17 mouse cellular contexts compared by ENCODE assay signal in the genomic region with DNA sequence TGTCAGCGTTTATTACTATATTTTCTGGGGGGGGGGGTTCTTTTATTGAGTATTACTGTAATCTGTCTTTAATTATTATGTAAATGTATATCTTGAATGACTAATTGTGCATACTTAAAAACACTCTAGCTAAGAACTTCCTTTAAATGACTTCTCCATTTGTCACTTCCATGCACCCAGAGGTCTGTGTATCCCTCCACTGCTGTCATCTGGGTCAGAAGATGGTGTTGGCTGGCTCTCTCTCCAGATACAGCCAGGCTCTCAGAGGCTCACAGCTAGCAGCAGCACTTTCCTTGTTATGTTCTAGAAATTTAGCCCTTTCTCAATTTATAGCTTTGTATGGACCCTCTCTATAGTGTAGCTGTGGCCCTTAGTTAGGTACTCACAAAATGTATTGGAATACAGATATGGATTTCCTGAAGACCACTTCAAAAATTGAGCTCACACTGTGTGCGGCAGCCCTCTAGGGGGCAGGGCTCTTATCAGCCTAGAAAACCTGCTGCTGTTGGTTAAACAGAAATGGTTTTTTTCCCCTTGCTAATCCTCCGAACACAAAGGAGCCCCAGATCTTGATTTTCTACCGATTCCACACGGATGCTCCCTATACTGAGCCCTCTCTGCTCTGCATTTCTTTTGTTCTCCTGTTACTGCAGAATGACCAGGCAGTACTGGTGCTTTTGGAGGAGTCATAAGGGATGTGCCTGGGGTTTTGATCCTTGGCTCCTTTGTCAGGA. TPM values are rescaled to one million over a fixed set of nuclear protein-coding genes. Genes with fewer than 3 reads are reported as not detected.
DNase-seq lines count a peak whose midpoint lies in the region; ATAC-seq and TF ChIP-seq lines count a peak whose summit lies in the region.
"Had no signal": no experiment of that assay in that cellular context is flagged by ENCODE, and none has a peak within 500 bp of the region (broad histone marks: within the 10 kb centered on the region; RNA-seq: fewer than 3 reads in every experiment).

No protein-coding gene starts in this region.

- no peaks in the 10 kb centered on the region for H3K36me3 ChIP-seq in heart, postnatal 0 days (replicated peaks; ENCODE audit: control insufficient read depth, insufficient read depth, low read length)
- no peaks in the 10 kb centered on the region for H3K36me3 ChIP-seq in midbrain, embryonic 15.5 days (replicated peaks)
- H3K36me3 ChIP-seq: forebrain, embryonic 15.5 days; heart, embryonic 13.5 days; neural tube, embryonic 12.5 days had no signal

- TF ChIP-seq CTCF in heart, postnatal 0 days (IDR thresholded peaks at IDR 0.05; ENCODE audit: low read depth): peak; percentile 7; the same call in 1 of the 2 replicates

- H3K27me3 ChIP-seq in heart, postnatal 0 days (ENCODE audit: control insufficient read depth, insufficient read depth, low read length): no peaks in the 10 kb centered on the region
- H3K27me3 ChIP-seq in midbrain, embryonic 15.5 days (replicated peaks): no peaks in the 10 kb centered on the region
- H3K27me3 ChIP-seq: heart, embryonic 13.5 days; neural tube, embryonic 12.5 days had no signal

- H3K27ac ChIP-seq in heart, postnatal 0 days (ENCODE audit: low read depth): no peak overlapping the region
- no peak overlapping the region for H3K27ac ChIP-seq in midbrain, embryonic 15.5 days
- H3K27ac ChIP-seq: forebrain, embryonic 15.5 days; heart, embryonic 13.5 days; neural tube, embryonic 12.5 days had no signal

- H3K4me3 ChIP-seq in heart, postnatal 0 days (ENCODE audit: low read depth, low read length): no peak overlapping the region
- H3K4me3 ChIP-seq in midbrain, embryonic 15.5 days: no peak overlapping the region
- H3K4me3 ChIP-seq: forebrain, embryonic 15.5 days; heart, embryonic 13.5 days; neural tube, embryonic 12.5 days had no signal

- WGBS in heart, postnatal 0 days: 43% methylated on average over 5 of the region's 5 CpGs
- WGBS in midbrain, embryonic 15.5 days: 26% methylated on average over 5 of the region's 5 CpGs

- no peak for TF ChIP-seq EP300 in heart, postnatal 0 days (IDR thresholded peaks at IDR 0.05; ENCODE audit: low read depth)

- no peak overlapping the region for H3K4me2 ChIP-seq in heart, postnatal 0 days (ENCODE audit: low read depth, low read length)
- H3K4me2 ChIP-seq in midbrain, embryonic 15.5 days: no peak overlapping the region
- H3K4me2 ChIP-seq: forebrain, embryonic 15.5 days; heart, embryonic 13.5 days; neural tube, embryonic 12.5 days had no signal

- no peak for DNase-seq in heart, postnatal 0 days (ENCODE audit: low spot score)
- DNase-seq in heart, adult 8-10 months (ENCODE audit: low spot score): no peak
- DNase-seq in A20 (ENCODE audit: low read depth, low spot score): peak; percentile 11
- peak; percentile 12 for DNase-seq in c-Kit-positive CD71-negative TER-119-negative erythroid progenitor cells, embryonic 14.5 days (ENCODE audit: low read depth)
- no peak for DNase-seq in cerebellum, adult 9-11 months
- DNase-seq in natural killer cell, adult 2 months (ENCODE audit: low spot score in 2 of 2): no peak
- DNase-seq: adrenal gland, adult 8-10 months; cerebellum, adult 9-10 months; kidney, adult 9 months; lung, adult 2 months; right cerebral cortex, postnatal 14 days had no signal

- no peaks in the 10 kb centered on the region for H3K9me3 ChIP-seq in heart, postnatal 0 days (replicated peaks; ENCODE audit: control insufficient read depth, low read length)
- no peaks in the 10 kb centered on the region for H3K9me3 ChIP-seq in midbrain, embryonic 15.5 days
- H3K9me3 ChIP-seq: forebrain, embryonic 15.5 days; heart, embryonic 13.5 days; neural tube, embryonic 12.5 days had no signal

- ATAC-seq in heart, postnatal 0 days (ENCODE audit: insufficient read depth, low read depth): no peak
- ATAC-seq in midbrain, embryonic 15.5 days (replicated peaks): 0 out of 2 replicates have a peak, but pooled peaks have one; percentile 20
- ATAC-seq in frontal cortex, adult (ENCODE audit: low TSS enrichment): no peak
- ATAC-seq: forebrain, embryonic 15.5 days had no signal

- no peak overlapping the region for H3K9ac ChIP-seq in heart, postnatal 0 days (replicated peaks; ENCODE audit: low read depth, low read length)
- no peak overlapping the region for H3K9ac ChIP-seq in midbrain, embryonic 15.5 days
- H3K9ac ChIP-seq: forebrain, embryonic 15.5 days; heart, embryonic 13.5 days; neural tube, embryonic 12.5 days had no signal

- no peaks in the 10 kb centered on the region for H3K4me1 ChIP-seq in heart, postnatal 0 days (ENCODE audit: control insufficient read depth, insufficient read depth)
- no peaks in the 10 kb centered on the region for H3K4me1 ChIP-seq in midbrain, embryonic 15.5 days

RNA-seq across cellular contexts. Expression of a gene that starts 40.7 kb away (rescaled TPM):
- not detected in 2 replicates for total RNA-seq in heart, postnatal 0 days (2014; rRNA removed; ENCODE audit: low replicate concordance)
- polyA plus RNA-seq in heart, postnatal 0 days (2015; fragmentation: Nextera tagmentation; extraction: Ambion mirVana): 0.10 and 0.14 TPM in 2 replicates
- under 1 TPM in 3 of 4 experiments, not detected in 1; 0.38 to 0.65 (median 0.49) TPM for total RNA-seq in heart, adult 8-10 months (2022)
- 0.14 and 0.17 TPM in 2 replicates for polyA plus RNA-seq in midbrain, embryonic 15.5 days (2015; fragmentation: Nextera tagmentation; extraction: Ambion mirVana)
- total RNA-seq: ES-E14 had no signal
- polyA plus RNA-seq: forebrain, embryonic 15.5 days; heart, embryonic 13.5 days had no signal

RNA-seq across cellular contexts. Expression of a gene that starts 57.7 kb away (rescaled TPM):
- 46.6 and 50.7 TPM in 2 replicates for total RNA-seq in heart, postnatal 0 days (2014; rRNA removed; ENCODE audit: low replicate concordance)
- polyA plus RNA-seq in heart, postnatal 0 days (2015; fragmentation: Nextera tagmentation; extraction: Ambion mirVana): 14.7 and 15.8 TPM in 2 replicates
- 10 to 100 TPM; 51.9 to 74.4 (median 64.3) TPM for total RNA-seq in heart, adult 8-10 months (2022)
- polyA plus RNA-seq in midbrain, embryonic 15.5 days (2015; fragmentation: Nextera tagmentation; extraction: Ambion mirVana): 22.0 and 25.0 TPM in 2 replicates

Comparison
In these comparisons a context has a peak if more than half of its experiments do, and no peak if none do; other contexts are left out.
1. DNase-seq: peak in A20 (single experiment) and c-Kit-positive CD71-negative TER-119-negative erythroid progenitor cells, embryonic 14.5 days (single experiment); none in heart, postnatal 0 days (single experiment), heart, adult 8-10 months (single experiment), cerebellum, adult 9-11 months (single experiment) and natural killer cell, adult 2 months (0 of 2).